Mouse (Mus musculus): ENCODE measurements at regions not wholly inside any gene's neighbourhood (a gene's known extent, or its start where the extent isn't known, plus 50 kb on each side); places are given as distances from the start of the nearest gene placed in this dataset.

GRCm38 (mm10) chr3:45523281-45523680, 145.1 kb downstream of the Pcdh10 start:
- no peak overlapping the region for H3K4me3 ChIP-seq (replicated peaks)
- no peaks in the 10 kb centered on the region for H3K9me3 ChIP-seq
- no peaks in the 10 kb centered on the region for H3K27me3 ChIP-seq
- no peaks in the 10 kb centered on the region for H3K4me1 ChIP-seq (replicated peaks)
- 85% methylated on average over 4 of the region's 4 CpGs for WGBS
- no peak overlapping the region for H3K27ac ChIP-seq
- H3K4me2 ChIP-seq = no peak overlapping the region
- no peaks in the 10 kb centered on the region for H3K36me3 ChIP-seq
- no peak for ATAC-seq (ENCODE audit: insufficient number of reproducible peaks, insufficient read depth, low FRiP score, low TSS enrichment, low read depth)
- no peak overlapping the region for H3K9ac ChIP-seq (replicated peaks)

- no peak overlapping the region for H3K4me3 ChIP-seq (replicated peaks)
- no peak overlapping the region for H3K9ac ChIP-seq (replicated peaks)
- H3K27ac ChIP-seq = no peak overlapping the region
- H3K4me2 ChIP-seq = no peak overlapping the region
- H3K9me3 ChIP-seq = no peaks in the 10 kb centered on the region
- 87% methylated on average over 3 of the region's 3 CpGs for WGBS
- H3K4me1 ChIP-seq (replicated peaks) = no peaks in the 10 kb centered on the region
- no peak for ATAC-seq (ENCODE audit: insufficient number of reproducible peaks, insufficient read depth, low FRiP score, low TSS enrichment, low read depth)
- no peaks in the 10 kb centered on the region for H3K36me3 ChIP-seq
- no peaks in the 10 kb centered on the region for H3K27me3 ChIP-seq
Observed at GRCm38 (mm10) chr3:45547091-45547490, 168.9 kb downstream of the Pcdh10 start.

- Histone ChIP-seq H3K4me2 (no peak overlapping the region), H3K36me3 (no peaks in the 10 kb centered on the region), H3K27me3 (no peaks in the 10 kb centered on the region), H3K4me3 (replicated peaks) (no peak overlapping the region), H3K9me3 (no peaks in the 10 kb centered on the region), H3K4me1 (replicated peaks) (no peaks in the 10 kb centered on the region), H3K9ac (replicated peaks) (no peak overlapping the region), H3K27ac (no peak overlapping the region)
- no peak for ATAC-seq (ENCODE audit: insufficient number of reproducible peaks, insufficient read depth, low FRiP score, low TSS enrichment, low read depth)
- WGBS = 14% methylated on average over 1 of the region's 1 CpGs
Observed at GRCm38 (mm10) chr3:45555736-45556135, 177.5 kb downstream of the Pcdh10 start.

- Histone ChIP-seq H3K9me3 (no peaks in the 10 kb centered on the region), H3K4me2 (no peak overlapping the region), H3K27me3 (no peaks in the 10 kb centered on the region), H3K27ac (no peak overlapping the region), H3K36me3 (no peaks in the 10 kb centered on the region), H3K4me3 (replicated peaks) (no peak overlapping the region), H3K9ac (replicated peaks) (no peak overlapping the region), H3K4me1 (replicated peaks) (no peaks in the 10 kb centered on the region)
- WGBS = 100% methylated on average over 1 of the region's 1 CpGs
- no peak for ATAC-seq (ENCODE audit: insufficient number of reproducible peaks, insufficient read depth, low FRiP score, low TSS enrichment, low read depth)
Observed at GRCm38 (mm10) chr3:45572995-45573394, 194.8 kb downstream of the Pcdh10 start.

GRCm38 (mm10) chr3:45577035-45577434, 198.8 kb downstream of the Pcdh10 start:
- Histone ChIP-seq H3K27ac (no peak overlapping the region), H3K4me3 (replicated peaks) (no peak overlapping the region), H3K9me3 (no peaks in the 10 kb centered on the region), H3K27me3 (no peaks in the 10 kb centered on the region), H3K36me3 (no peaks in the 10 kb centered on the region), H3K9ac (replicated peaks) (no peak overlapping the region), H3K4me2 (no peak overlapping the region), H3K4me1 (replicated peaks) (no peaks in the 10 kb centered on the region)
- ATAC-seq (ENCODE audit: insufficient number of reproducible peaks, insufficient read depth, low FRiP score, low TSS enrichment, low read depth) = no peak
- 75% methylated on average over 1 of the region's 1 CpGs for WGBS

- no peaks in the 10 kb centered on the region for H3K27me3 ChIP-seq
- H3K4me1 ChIP-seq (replicated peaks) = no peaks in the 10 kb centered on the region
- no peak overlapping the region for H3K9ac ChIP-seq (replicated peaks)
- no peaks in the 10 kb centered on the region for H3K36me3 ChIP-seq
- ATAC-seq (ENCODE audit: insufficient number of reproducible peaks, insufficient read depth, low FRiP score, low TSS enrichment, low read depth) = no peak
- H3K27ac ChIP-seq = no peak overlapping the region
- H3K4me2 ChIP-seq = no peak overlapping the region
- no peak overlapping the region for H3K4me3 ChIP-seq (replicated peaks)
- WGBS = 60% methylated on average over 1 of the region's 1 CpGs
- no peaks in the 10 kb centered on the region for H3K9me3 ChIP-seq
Observed at GRCm38 (mm10) chr3:45593561-45593960, 215.4 kb downstream of the Pcdh10 start.

- Histone ChIP-seq H3K9me3 (no peaks in the 10 kb centered on the region), H3K27ac (no peak overlapping the region), H3K36me3 (no peaks in the 10 kb centered on the region), H3K4me1 (replicated peaks) (no peaks in the 10 kb centered on the region), H3K9ac (replicated peaks) (no peak overlapping the region), H3K27me3 (no peaks in the 10 kb centered on the region), H3K4me3 (replicated peaks) (no peak overlapping the region), H3K4me2 (no peak overlapping the region)
- no peak for ATAC-seq (ENCODE audit: insufficient number of reproducible peaks, insufficient read depth, low FRiP score, low TSS enrichment, low read depth)
- 79% methylated on average over 2 of the region's 2 CpGs for WGBS
Observed at GRCm38 (mm10) chr3:45602278-45602677, 224.1 kb downstream of the Pcdh10 start.

- ATAC-seq (ENCODE audit: insufficient number of reproducible peaks, insufficient read depth, low FRiP score, low TSS enrichment, low read depth) = no peak
- H3K4me3 ChIP-seq (replicated peaks) = no peak overlapping the region
- no peaks in the 10 kb centered on the region for H3K27me3 ChIP-seq
- H3K9me3 ChIP-seq = no peaks in the 10 kb centered on the region
- H3K9ac ChIP-seq (replicated peaks) = no peak overlapping the region
- H3K4me1 ChIP-seq (replicated peaks) = no peaks in the 10 kb centered on the region
- H3K36me3 ChIP-seq = no peaks in the 10 kb centered on the region
- no peak overlapping the region for H3K27ac ChIP-seq
- WGBS = 78% methylated on average over 5 of the region's 5 CpGs
- no peak overlapping the region for H3K4me2 ChIP-seq
Observed at GRCm38 (mm10) chr3:45603151-45603550, 225.0 kb downstream of the Pcdh10 start.

- no peak overlapping the region for H3K27ac ChIP-seq
- no peaks in the 10 kb centered on the region for H3K27me3 ChIP-seq
- no peak overlapping the region for H3K4me2 ChIP-seq
- H3K9me3 ChIP-seq = no peaks in the 10 kb centered on the region
- H3K4me3 ChIP-seq (replicated peaks) = no peak overlapping the region
- no peak for ATAC-seq (ENCODE audit: insufficient number of reproducible peaks, insufficient read depth, low FRiP score, low TSS enrichment, low read depth)
- no peak overlapping the region for H3K9ac ChIP-seq (replicated peaks)
- H3K4me1 ChIP-seq (replicated peaks) = no peaks in the 10 kb centered on the region
- no peaks in the 10 kb centered on the region for H3K36me3 ChIP-seq
Observed at GRCm38 (mm10) chr3:45620729-45621128, 242.5 kb downstream of the Pcdh10 start.

- Histone ChIP-seq H3K4me1 (replicated peaks) (no peaks in the 10 kb centered on the region), H3K36me3 (no peaks in the 10 kb centered on the region), H3K27me3 (no peaks in the 10 kb centered on the region), H3K27ac (no peak overlapping the region), H3K9me3 (no peaks in the 10 kb centered on the region), H3K9ac (replicated peaks) (no peak overlapping the region), H3K4me2 (no peak overlapping the region), H3K4me3 (replicated peaks) (no peak overlapping the region)
- no peak for ATAC-seq (ENCODE audit: insufficient number of reproducible peaks, insufficient read depth, low FRiP score, low TSS enrichment, low read depth)
- WGBS = 62% methylated on average over 6 of the region's 6 CpGs
Observed at GRCm38 (mm10) chr3:45645856-45646450, 267.8 kb downstream of the Pcdh10 start.

- Histone ChIP-seq H3K9me3 (no peaks in the 10 kb centered on the region), H3K27ac (no peak overlapping the region), H3K36me3 (no peaks in the 10 kb centered on the region), H3K9ac (replicated peaks) (no peak overlapping the region), H3K4me1 (replicated peaks) (no peaks in the 10 kb centered on the region), H3K27me3 (no peaks in the 10 kb centered on the region), H3K4me2 (no peak overlapping the region), H3K4me3 (replicated peaks) (no peak overlapping the region)
- no peak for ATAC-seq (ENCODE audit: insufficient number of reproducible peaks, insufficient read depth, low FRiP score, low TSS enrichment, low read depth)
Observed at GRCm38 (mm10) chr3:45649361-45649760, 271.2 kb downstream of the Pcdh10 start.

GRCm38 (mm10) chr3:45657023-45657422, 278.8 kb downstream of the Pcdh10 start:
- 89% methylated on average over 5 of the region's 5 CpGs for WGBS
- H3K27me3 ChIP-seq = no peaks in the 10 kb centered on the region
- no peak for ATAC-seq (ENCODE audit: insufficient number of reproducible peaks, insufficient read depth, low FRiP score, low TSS enrichment, low read depth)
- no peak overlapping the region for H3K4me2 ChIP-seq
- H3K4me3 ChIP-seq (replicated peaks) = no peak overlapping the region
- no peaks in the 10 kb centered on the region for H3K9me3 ChIP-seq
- no peak overlapping the region for H3K27ac ChIP-seq
- H3K9ac ChIP-seq (replicated peaks) = no peak overlapping the region
- no peaks in the 10 kb centered on the region for H3K36me3 ChIP-seq
- H3K4me1 ChIP-seq (replicated peaks) = no peaks in the 10 kb centered on the region
